12 mouse cellular contexts compared by ENCODE assay signal in the genomic region with DNA sequence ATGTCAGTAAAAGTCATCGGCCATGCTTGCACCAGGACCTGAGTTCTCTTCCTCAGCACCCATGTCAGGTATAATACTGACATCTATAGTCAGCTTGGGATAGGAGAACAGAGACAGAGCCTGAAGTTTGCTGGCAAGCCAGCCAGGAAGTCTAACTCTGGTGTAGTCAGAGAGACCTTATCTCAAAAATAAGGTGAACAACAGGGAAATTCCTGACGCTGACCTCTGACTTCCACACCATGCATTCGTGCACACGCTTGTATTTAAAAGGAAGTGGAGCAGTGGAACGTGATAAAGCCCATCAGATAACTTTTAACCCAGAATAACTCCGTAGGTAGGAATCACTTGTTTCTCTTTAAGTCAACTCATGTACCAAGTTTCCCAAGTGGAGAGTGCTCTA. TPM values are rescaled to one million over a fixed set of nuclear protein-coding genes. Genes with fewer than 3 reads are reported as not detected.
DNase-seq lines count a peak whose midpoint lies in the region; ATAC-seq lines count a peak whose summit lies in the region.
"Had no signal": no experiment of that assay in that cellular context is flagged by ENCODE, and none has a peak within 500 bp of the region (broad histone marks: within the 10 kb centered on the region; RNA-seq: fewer than 3 reads in every experiment).

No protein-coding gene starts in this region.

- no peak overlapping the region for H3K9ac ChIP-seq in intestine, embryonic 16.5 days (ENCODE audit: low read depth, low read length)
- H3K9ac ChIP-seq in liver, embryonic 13.5 days, result no peak overlapping the region
- H3K9ac ChIP-seq: embryonic facial prominence, embryonic 12.5 days; neural tube, embryonic 13.5 days had no signal

- no peak overlapping the region for H3K4me2 ChIP-seq in intestine, embryonic 16.5 days (ENCODE audit: low read depth, low read length)
- no peak overlapping the region for H3K4me2 ChIP-seq in liver, embryonic 13.5 days
- H3K4me2 ChIP-seq: embryonic facial prominence, embryonic 12.5 days; neural tube, embryonic 13.5 days had no signal

- H3K9me3 ChIP-seq in intestine, embryonic 16.5 days (ENCODE audit: control insufficient read depth, low read length), result no peaks in the 10 kb centered on the region
- no peaks in the 10 kb centered on the region for H3K9me3 ChIP-seq in liver, embryonic 13.5 days (replicated peaks)
- H3K9me3 ChIP-seq: embryonic facial prominence, embryonic 12.5 days; megakaryocyte, embryonic 14.5 days; neural tube, embryonic 13.5 days had no signal

- H3K27ac ChIP-seq in brown adipose tissue, adult 24 weeks (replicated peaks; ENCODE audit: low read depth, low read length), result peak overlapping the region; percentile 64
- 0 out of 2 replicates have a peak overlapping the region, but pooled peaks have one; percentile 31 for H3K27ac ChIP-seq in intestine, embryonic 16.5 days (ENCODE audit: low read length)
- H3K27ac ChIP-seq in liver, embryonic 13.5 days, result peak overlapping the region; percentile 26
- H3K27ac ChIP-seq: embryonic facial prominence, embryonic 12.5 days; neural tube, embryonic 13.5 days had no signal

- H3K4me1 ChIP-seq in brown adipose tissue, adult 24 weeks (ENCODE audit: control insufficient read depth, insufficient read depth, insufficient read length, low read length), result peaks cover 46% of the 10 kb centered on the region
- peaks cover 17% of the 10 kb centered on the region for H3K4me1 ChIP-seq in intestine, embryonic 16.5 days (ENCODE audit: control insufficient read depth, insufficient read depth, low read length)
- H3K4me1 ChIP-seq in liver, embryonic 13.5 days (replicated peaks), result peaks cover 70% of the 10 kb centered on the region

- ATAC-seq in intestine, embryonic 16.5 days, result peak; percentile 75
- peak; percentile 24; the same call in 1 of the 2 replicates for ATAC-seq in liver, embryonic 13.5 days (ENCODE audit: low read depth)

- H3K36me3 ChIP-seq in intestine, embryonic 16.5 days (ENCODE audit: control insufficient read depth, insufficient read depth, low read length), result no peaks in the 10 kb centered on the region
- H3K36me3 ChIP-seq in liver, embryonic 13.5 days, result no peaks in the 10 kb centered on the region
- H3K36me3 ChIP-seq: embryonic facial prominence, embryonic 12.5 days; neural tube, embryonic 13.5 days had no signal

- 36% methylated on average over 6 of the region's 6 CpGs for WGBS in intestine, embryonic 16.5 days
- WGBS in liver, embryonic 13.5 days (ENCODE audit: insufficient replicate concordance), result 17% methylated on average over 6 of the region's 6 CpGs

- H3K27me3 ChIP-seq in intestine, embryonic 16.5 days (replicated peaks; ENCODE audit: control insufficient read depth, insufficient read depth, low read length), result no peaks in the 10 kb centered on the region
- H3K27me3 ChIP-seq in liver, embryonic 13.5 days, result no peaks in the 10 kb centered on the region
- H3K27me3 ChIP-seq: embryonic facial prominence, embryonic 12.5 days; neural tube, embryonic 13.5 days had no signal

- DNase-seq in 416B (ENCODE audit: low read depth), result peak; percentile 34
- no peak for DNase-seq in liver, embryonic 13.5 days
- DNase-seq in left cerebral cortex, adult 9 months (ENCODE audit: low spot score in 2 of 2), result no peak
- DNase-seq in adrenal gland, postnatal 25 days, result no peak
- DNase-seq in natural killer cell, adult 2 months (ENCODE audit: low spot score in 2 of 2), result no peak
- DNase-seq: cerebellum, adult 11-12 months; right cerebral cortex, postnatal 14 days had no signal

- H3K4me3 ChIP-seq in brown adipose tissue, adult 24 weeks (ENCODE audit: insufficient read depth, low read depth, low read length), result no peak overlapping the region
- H3K4me3 ChIP-seq in intestine, embryonic 16.5 days (ENCODE audit: low read length), result no peak overlapping the region
- no peak overlapping the region for H3K4me3 ChIP-seq in liver, embryonic 13.5 days (replicated peaks)
- H3K4me3 ChIP-seq: embryonic facial prominence, embryonic 12.5 days; megakaryocyte, embryonic 14.5 days; neural tube, embryonic 13.5 days had no signal

RNA-seq across cellular contexts. Expression of gene Aplp2, which starts 6.9 kb away (rescaled TPM):
- 657 and 1,031 TPM in 2 replicates for polyA plus RNA-seq in brown adipose tissue, adult 24 weeks (2012; ENCODE audit: insufficient read depth, insufficient read length, missing spikeins)
- polyA plus RNA-seq in intestine, embryonic 16.5 days (2015; fragmentation: Nextera tagmentation; extraction: Ambion mirVana), result 203 and 204 TPM in 2 replicates
- 164 and 196 TPM in 2 replicates for polyA plus RNA-seq in liver, embryonic 13.5 days (2015; fragmentation: Nextera tagmentation; extraction: Ambion mirVana)
- 644 and 715 TPM in 2 replicates for total RNA-seq in adrenal gland, postnatal 25 days (2021)
